Mouse (Mus musculus) bone marrow, adult 2 months (tissue): ENCODE data around the gene Gpr6.

Source experiments
- CTCF ChIP-seq: fragments of 200-500 bp; IDR thresholded peaks from 2 replicates; pipeline ENCODE4 v1.5.1; 2011; ENCODE audit warnings: low read length, control low read depth; ENCODE audit not compliant: control insufficient read depth, insufficient read depth
- POLR2A ChIP-seq: fragments of 200-500 bp; IDR thresholded peaks from 2 replicates; pipeline ENCODE4 v1.6.1; 2011; ENCODE audit warnings: low read depth, mild to moderate bottlenecking, control low read depth, low read length, borderline replicate concordance; ENCODE audit not compliant: control insufficient read depth

DNA sequence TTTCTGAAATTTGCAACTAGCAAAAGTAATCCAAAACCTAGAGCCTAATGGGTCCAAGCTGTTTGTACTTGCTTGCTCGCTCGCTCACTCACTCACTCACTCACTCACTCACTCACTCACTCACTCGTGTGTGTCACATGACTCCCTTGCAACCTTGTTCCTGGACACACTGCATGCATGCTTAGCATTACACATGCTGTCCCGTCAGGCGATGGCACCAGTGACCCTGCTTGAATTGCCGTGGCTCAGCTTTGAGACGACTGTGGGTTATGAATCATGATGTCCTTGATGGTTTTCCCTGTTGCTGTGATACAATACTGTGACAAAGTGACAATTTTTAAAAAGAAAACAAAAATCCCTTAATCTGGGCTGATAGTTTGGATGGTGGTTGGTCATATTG lies 39.3 kb downstream of the Gpr6 start:
- TF ChIP-seq CTCF (no peak), POLR2A (no peak)
